Mouse (Mus musculus) skeletal muscle tissue, adult 2 months (tissue): ENCODE data around the gene Krtap29-1.

ENCODE experiments used
- DNase-seq: peaks from one replicate; pipeline ENCODE4 v3.0.0-alpha.2; 2012; ENCODE audit warnings: low read depth, low spot score

Gene Krtap29-1

DNA sequence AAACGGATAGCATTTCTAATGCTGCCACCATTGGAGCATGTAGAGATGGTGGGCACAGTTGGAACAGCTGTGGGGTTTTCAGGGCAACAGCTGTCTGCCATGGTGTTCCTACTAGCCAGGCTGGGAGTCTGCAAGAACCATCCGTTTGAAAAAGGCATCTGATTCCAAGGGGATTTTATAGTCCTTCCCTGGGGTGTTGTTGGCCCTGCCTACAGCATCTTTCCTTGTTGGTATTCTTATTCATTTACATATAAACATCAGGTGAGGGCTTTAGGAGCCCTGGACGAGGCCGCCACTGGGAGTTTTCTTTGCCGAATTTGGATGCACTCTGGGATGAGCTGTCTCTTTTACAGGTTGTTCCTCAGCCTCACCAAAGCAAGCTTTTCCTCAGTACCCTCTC lies at the start of gene Krtap29-1:
Gene Krtap29-1 (minus strand): TSS at position 101 of the 400 bp plus-strand sequence.
- DNase-seq: no peak

GRCm38 (mm10) chr11:100021438-100021837 lies 42.6 kb upstream of the Krtap29-1 start:
- no peak for DNase-seq

GRCm38 (mm10) chr11:100019466-100019865 lies 40.6 kb upstream of the Krtap29-1 start:
- no peak for DNase-seq

DNA sequence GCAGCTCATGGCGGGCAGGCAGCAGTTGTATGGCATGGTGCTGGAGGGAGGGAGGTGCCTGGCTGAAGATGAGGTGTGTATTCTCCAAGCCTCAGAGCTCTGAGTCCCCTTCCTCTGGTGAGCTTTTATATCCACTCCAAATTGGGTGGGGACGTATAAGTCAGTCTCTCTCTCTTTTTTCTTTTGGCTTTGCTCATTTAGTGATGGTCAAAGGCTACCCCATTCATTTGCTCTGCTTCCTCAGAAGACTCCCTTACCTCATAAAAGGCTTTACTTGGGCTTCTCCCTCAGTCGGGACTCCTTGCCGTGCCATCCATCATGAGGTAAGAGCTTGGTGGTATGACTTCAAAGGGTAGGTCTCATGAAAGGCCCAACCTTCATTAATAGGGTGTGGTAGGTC lies 37.3 kb upstream of the Krtap29-1 start, which contains the start of gene Krt33a:
Gene Krt33a (minus strand): TSS at position 101 of the 400 bp plus-strand sequence.
- no peak for DNase-seq

GRCm38 (mm10) chr11:100013691-100014171 lies 34.9 kb upstream of the Krtap29-1 start:
- no peak for DNase-seq

DNA sequence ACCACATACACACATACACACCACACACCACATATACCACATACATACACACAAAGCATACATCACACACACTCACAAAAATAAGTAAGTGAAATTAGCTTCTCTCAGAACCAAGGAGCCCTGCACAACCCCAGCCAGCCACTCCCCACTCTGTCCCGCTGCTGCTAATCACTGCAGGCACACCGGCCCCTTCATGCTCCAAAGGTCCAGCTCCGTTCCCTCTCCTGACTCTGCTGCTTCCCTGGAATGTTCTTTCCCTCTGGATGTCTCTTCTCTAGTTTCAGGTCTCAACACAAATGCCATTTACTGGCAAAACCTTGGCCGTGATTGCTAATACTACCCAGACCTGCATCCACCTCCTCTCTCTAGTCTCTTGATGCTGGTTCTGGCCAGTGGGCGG lies 31.8 kb upstream of the Krtap29-1 start:
- no peak for DNase-seq

DNA sequence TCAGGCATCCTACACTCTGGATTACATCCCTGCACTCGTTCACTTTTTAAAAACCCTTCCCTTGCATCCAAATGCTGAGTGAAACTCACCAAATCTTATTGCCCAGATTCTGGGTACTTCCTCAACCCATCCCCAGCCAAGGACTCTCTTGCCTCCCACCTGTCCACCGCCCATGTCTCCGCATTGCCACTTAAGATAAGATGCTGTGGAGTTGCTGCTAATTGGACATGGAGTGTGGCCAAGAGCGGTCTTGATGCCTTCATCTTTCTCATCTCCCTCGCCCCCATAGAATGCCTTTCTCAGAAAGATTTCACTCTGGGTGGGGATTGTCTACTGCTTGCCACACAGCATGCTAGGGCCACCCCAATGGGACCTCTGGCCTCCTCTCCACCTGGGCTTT lies 29.5 kb upstream of the Krtap29-1 start:
- no peak for DNase-seq

DNA sequence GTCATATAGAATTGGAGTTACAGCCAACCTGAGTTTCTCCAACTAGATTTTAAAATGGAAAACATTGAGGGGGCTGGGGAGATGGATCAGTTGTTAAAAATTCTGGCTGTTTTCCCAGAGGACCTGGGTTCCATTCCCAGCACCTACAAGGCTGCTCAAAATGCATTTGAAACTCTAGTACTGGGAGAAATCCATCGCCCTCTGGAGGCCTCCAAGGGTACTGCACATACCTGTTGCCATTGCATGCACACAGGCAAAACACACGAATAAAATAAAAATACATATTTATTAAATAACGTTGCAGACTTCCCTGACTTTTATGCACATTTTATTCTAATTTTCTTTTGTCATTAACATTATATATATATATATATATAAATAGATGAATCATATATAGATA lies 27.8 kb upstream of the Krtap29-1 start:
- no peak for DNase-seq

- DNase-seq: no peak
These were observed 27.1 kb upstream of the Krtap29-1 start for GRCm38 (mm10) chr11:100005905-100006304.

- DNase-seq: no peak
These were observed 26.0 kb upstream of the Krtap29-1 start for GRCm38 (mm10) chr11:100004846-100005245.

DNA sequence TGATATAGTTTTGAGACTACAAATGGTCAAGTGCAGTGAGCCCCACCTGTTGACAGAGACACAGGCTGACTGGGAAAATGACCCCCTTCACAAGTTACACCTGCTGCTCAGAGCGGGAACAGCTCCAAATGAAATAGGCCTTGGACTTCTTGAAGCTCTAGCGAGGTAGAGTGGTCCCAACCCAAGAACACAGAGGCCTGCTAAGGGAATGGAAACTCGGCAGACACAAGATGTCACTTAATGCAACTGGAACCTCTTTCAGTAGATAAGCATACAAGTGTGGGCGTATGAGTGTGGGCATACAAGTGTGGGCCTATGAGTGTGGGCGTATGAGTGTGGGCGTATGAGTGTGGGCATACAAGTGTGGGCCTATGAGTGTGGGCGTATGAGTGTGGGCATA lies 20.2 kb upstream of the Krtap29-1 start:
- no peak for DNase-seq

GRCm38 (mm10) chr11:99994384-99994661 lies 15.5 kb upstream of the Krtap29-1 start:
- no peak for DNase-seq

DNA sequence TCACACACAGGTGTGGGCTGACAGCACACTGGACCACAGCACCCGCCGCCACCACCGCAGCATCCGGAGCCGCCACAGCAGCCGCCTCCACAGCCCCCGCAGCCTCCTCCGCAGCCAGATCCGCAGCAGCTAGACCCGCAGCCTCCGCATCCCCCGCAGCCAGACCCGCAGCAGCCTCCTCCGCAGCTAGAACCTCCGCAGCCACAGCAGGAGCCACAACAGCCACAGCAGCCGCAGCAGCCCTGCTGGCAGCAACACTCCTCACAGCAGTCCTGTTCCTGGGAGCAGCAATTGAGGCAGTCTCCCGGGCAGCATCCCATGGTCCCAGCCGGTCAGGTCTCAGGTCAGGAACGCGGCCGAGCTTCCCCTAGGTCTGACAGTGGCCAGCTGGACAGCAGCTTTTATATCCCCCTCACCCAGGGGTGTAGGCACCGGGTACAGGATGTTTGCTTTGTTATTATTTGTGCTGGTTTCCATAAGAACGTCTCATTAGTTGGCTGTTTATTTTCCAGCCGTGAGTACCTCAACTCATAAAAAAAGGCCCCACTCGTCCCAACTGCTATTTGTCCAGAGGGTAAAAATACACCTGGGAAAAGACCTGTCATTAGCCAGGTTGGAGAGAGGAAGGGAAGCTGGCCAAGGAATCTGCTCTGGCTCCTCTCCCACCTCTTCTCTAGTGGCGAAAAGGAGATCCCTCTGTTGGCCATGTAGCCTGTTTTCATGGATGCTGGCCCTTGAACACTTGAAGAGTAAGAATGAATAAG lies 14.9 kb upstream of the Krtap29-1 start, which contains the start of gene Krtap17-1:
Gene Krtap17-1 (minus strand): TSS at position 375 of the 764 bp plus-strand sequence.
- no peak for DNase-seq

DNA sequence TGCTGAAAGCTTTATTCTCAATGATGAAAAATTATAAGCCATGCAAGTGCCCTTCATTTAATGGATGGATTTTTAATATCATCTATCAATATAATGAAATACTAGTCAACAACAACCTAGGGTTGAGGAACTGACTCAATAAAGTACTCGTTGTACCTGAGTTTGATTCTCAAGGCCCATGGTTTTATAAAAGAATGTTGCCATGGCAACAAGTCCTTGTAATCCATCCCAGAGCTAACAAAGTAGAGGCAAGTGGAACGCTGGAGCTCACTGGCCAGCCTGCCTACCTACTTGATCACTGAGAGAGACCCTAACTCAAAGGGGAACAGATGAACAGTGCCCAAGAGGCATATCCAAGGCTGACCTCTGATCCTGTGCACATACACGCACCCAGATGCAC lies 11.7 kb upstream of the Krtap29-1 start:
- DNase-seq: no peak

- no peak for DNase-seq
These were observed 11.1 kb upstream of the Krtap29-1 start for GRCm38 (mm10) chr11:99989881-99990405.

DNA sequence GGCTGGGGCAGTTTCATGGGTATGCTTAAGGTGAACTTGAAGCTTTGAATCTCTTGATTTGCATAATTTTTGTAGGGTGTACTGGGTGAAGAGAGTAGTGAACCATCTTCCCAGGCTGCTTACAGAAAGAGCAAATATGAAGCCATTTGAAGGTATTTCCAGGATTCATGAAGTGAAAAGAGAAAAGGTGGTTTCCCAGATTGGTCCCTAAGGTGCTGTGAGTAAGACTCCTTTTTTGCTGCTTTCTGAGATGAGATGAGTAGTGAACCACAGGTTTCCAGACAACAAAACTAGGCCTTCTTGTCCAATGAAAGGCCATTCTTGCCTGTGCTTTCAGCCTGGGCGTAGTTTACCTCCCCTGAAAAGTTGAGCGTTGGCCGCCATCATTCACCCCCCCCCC lies 9.7 kb upstream of the Krtap29-1 start:
- no peak for DNase-seq

- DNase-seq: peak; percentile 4
These were observed 7.4 kb upstream of the Krtap29-1 start, which contains the start of gene Krtap16-1 for GRCm38 (mm10) chr11:99986180-99986647. Gene Krtap16-1 (minus strand): TSS chr11:99986597.

- DNase-seq: peak; percentile 79
These were observed 6.6 kb upstream of the Krtap29-1 start for GRCm38 (mm10) chr11:99985291-99986092.

GRCm38 (mm10) chr11:99983442-99983841 lies 4.6 kb upstream of the Krtap29-1 start:
- no peak for DNase-seq

- no peak for DNase-seq
These were observed 3.9 kb upstream of the Krtap29-1 start for GRCm38 (mm10) chr11:99982731-99983130.

GRCm38 (mm10) chr11:99965961-99966360 lies 12.9 kb downstream of the Krtap29-1 start:
- no peak for DNase-seq

DNA sequence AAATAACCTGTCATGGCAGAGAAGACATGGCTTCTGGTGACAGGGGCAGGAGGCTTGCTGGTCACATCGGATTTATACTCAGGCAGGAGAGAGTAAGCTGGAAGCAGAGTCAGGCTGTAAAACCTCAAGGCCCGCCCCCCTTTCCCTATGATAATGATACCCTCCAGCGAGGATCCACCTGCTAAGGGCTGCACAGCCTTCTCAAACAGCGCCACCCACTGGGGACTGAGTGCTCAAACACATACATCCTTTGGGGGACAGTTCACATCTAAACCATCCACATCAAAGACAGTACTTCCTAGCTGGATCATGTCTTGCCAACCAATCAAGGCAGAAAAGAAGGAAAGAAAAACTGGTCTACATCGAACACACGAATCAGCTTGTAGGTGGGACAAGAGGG lies 14.6 kb downstream of the Krtap29-1 start:
- DNase-seq: no peak
